Mouse (Mus musculus) layer of hippocampus, adult 11-12 months (tissue): ENCODE results near the gene Amt.
A peak's percentile ranks its signal among the peaks of the same experiment; 100 is the strongest.
"Not testable (repeated sequence)": the region's sequence is repeated elsewhere in the genome, so short reads cannot be mapped to it uniquely, and the experiment has no call there.

ENCODE experiments used
- DNase-seq: peaks from one replicate; pipeline ENCODE4 v3.0.0; 2022; ENCODE audit warnings: low spot score

The Amt gene

DNA sequence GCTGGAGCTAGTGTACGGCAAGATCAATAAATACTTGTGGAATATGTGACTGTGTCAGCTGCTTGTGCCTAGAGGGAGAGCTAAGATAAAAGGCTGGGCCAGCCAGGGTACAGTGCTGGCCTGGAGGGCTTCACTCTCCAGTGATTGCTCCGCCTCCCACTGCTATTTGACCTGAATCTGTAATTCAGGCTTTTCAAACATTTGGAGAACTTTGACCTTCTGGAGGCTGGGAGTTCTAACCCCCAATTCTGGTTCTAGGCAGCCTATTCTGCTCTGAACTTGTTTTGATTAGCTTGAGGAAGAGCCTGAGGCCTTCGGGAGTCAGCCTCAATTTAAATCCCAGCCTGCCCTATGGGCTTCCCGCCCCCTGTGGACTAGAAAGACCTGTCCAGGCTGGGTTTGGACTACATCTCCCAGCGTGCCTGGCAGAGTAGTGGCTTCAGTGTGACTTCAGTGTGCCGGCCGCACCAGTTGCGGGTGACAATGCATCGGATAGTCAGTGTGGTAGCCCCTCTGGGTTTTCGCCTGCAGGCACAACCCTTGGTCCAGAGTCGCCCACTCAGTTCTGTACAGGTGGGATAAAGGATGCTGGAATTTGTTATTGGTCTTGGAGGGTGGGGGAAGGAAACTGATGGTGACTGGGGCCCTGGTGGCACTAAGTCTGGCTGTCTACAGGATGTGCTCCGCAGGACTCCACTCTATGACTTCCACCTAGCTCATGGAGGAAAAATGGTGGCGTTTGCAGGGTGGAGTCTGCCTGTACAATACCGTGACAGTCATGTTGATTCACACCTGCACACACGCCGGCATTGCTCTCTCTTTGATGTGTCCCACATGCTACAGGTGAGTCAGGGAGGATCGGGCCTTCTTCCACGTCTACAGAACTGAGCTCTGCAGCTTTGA is at the start of gene Amt:
Gene Amt, plus strand, starts transcription at position 401 of the 903 bp plus-strand sequence.
- DNase-seq, result no peak

GRCm38 (mm10) chr9:108248957-108249356 is 47.7 kb upstream of the Amt start:
- DNase-seq, result no peak

GRCm38 (mm10) chr9:108251877-108252276 is 44.8 kb upstream of the Amt start:
- DNase-seq, result no peak

DNA sequence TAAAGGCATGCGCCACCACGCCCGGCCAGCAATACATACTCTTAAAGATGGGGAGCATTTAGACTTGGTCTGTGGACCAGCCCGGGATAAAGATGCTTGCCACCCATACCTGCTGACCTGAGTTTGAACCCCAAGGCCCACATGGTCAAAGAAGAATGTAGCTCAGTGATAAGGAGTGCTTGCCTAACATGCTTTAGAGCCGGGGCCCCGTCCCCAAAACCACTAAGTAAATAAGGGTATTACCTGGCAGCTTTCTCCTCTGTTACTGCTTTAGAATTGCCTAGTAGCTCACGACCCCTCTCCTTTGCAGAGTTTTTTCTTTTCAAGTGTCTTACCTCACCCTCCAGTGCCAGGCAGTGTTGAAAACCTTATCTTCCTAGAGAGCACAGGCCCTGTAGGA is 43.9 kb upstream of the Amt start:
- DNase-seq, result no peak

DNA sequence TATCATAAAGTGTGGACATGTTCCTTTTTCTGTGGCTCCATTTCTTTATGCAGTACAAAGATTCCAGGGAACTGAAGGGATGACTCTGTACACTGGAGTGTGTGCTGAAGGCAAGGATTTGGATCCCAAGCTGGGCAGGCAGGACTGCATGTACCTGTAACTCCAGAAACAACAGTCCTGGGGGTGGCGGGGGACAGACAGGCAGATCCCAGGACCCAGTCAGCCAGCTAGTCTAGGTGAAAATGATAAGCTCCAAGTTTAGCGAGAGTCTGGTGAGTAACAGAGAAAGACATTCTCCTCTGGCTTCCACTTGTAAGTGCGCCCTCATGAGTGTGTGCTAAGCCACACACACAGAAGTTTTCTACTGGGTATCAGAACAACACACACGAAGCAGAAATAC is 36.1 kb upstream of the Amt start:
- no peak for DNase-seq

DNA sequence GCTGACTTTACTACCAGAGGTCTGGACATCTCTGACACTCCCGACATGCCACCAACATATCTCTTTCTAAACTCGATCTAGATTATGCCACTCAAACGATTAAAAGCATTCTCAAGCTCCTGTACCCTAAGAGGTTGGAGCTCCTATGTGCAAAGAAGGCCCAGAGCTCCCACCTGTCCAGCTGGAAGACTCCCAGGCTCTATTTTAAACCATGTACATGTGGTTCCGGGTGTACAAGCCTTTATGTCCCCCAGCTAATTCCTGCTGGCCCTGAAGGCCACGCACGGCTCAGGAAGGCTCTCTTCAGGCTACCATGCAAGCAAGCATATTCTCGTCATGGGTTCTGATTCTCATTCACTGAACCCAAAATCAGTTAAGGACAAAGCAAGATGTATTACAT is 34.8 kb upstream of the Amt start:
- DNase-seq, result no peak

GRCm38 (mm10) chr9:108262494-108263049 is 34.1 kb upstream of the Amt start:
- DNase-seq, result no peak

DNA sequence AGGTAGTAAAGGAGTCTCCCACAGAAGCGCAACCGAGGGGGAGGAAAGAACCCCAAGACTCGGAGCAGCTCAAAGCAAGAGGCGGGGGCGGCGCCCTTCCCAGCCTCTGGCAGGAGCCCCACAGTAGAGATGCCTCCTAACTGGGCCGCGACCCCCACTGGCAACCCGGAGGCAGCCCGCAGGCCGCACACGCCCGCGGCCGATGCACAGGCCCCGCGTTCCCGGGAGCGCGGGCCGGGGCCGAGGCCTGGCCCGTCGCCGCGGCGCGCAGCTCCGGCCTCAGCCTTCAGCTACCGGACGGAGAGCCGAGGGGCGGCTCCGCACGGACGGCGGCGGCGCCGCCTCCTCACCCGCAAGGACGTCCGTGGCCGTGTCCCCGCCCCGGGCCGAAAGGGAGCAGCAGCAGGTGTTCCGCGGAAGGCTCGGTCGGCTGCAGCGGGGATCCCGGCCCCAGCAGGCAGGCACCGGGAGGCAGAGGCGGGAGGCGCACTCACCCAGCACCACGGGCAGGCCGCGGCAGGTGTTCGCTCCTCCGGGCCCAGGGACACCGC is 33.4 kb upstream of the Amt start:
- DNase-seq, result peak; percentile 42

DNA sequence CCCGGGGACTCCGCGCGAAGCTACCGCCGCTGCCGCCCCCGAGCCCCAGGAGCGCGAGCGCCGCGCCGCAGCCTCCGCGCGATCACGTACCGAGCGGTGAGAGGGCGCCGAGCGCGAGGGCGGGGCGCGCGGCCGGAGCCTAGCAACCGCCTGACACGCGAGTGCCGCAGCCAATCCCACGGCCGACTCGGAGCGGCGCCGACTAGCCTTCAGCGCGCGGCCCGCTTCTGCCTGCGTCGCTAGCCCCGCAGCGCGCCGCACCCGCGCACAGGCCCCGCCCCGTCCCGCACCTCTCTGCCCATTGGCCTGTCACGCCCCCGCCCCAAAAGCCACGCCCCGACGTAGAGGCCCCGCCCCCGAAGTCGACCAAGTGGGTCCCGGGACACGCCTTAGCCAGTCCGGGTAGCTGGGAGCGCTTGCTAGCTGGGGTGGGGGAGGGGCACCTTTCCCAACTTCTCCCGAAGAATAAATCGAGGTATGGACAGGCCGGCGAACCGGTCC is 32.9 kb upstream of the Amt start, which contains the start of gene Dag1:
Gene Dag1, minus strand, starts transcription at position 269 of the 501 bp plus-strand sequence.
- peak; percentile 98 for DNase-seq

DNA sequence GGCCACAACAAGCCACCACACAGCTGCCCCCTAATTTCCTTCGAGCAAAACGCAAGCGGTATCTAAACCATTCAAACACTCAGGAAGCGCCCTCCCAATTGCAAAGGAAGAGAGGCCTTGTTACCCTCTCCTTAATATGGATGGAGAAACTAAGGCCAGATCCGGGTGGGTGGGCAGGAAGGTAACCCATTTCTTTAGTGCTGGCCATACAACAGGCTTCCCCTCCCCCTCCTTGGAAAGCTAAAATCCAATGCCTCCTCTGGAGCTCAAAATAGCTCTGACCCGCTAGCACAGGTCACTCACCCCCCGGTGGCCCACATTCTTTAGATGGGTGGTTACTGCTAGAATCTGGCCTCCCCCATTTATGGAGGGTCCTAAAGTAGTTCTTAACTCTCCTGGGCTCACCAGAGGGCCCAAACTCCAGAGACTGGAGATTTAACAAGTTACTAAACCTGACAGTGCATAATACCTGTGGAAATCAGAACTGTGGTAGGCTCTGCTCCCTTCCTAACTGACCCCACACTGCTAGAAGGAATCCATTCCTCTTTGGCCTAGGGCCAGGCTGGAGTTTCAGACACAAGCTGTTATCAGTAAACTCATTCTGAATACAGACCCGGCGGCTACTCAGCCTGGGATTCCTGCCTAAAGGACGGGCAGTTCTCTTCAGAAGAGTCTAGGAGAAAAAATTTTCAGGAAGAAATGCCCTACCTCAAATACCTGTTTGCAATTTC is 32.3 kb upstream of the Amt start:
- peak; percentile 41 for DNase-seq

DNA sequence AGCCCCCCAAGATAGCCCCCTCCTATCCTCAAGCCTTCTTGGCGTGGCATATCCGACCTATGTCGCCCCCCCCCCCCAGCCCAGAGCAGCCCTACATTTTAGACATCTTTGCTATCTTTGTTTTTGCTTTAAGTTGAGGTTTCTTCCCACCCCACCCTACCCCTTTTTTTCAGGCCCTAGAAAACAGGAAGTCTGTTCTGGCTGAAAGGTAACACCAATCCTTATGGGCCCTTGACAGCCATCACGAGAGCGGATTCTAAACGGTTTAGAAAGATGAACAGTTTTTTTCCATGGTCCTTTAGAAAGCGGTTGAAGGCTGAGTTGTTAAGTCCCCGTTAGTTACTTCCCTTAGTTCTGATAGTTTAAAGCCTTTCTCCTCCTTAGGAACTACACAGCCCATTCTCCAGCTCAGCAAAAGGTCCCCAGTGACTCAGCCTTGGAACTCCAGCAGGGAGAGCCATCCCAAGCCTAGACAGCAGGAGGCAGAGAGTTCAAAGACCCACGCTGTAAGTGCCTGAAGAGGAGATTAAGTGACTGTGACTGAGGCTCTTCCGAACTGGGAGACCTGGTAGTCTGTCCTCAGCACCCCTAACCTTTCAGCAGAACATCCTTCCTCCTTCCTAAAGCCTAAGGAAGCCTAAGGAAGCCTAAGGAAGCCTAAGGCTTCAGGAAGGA is 30.3 kb upstream of the Amt start:
- no peak for DNase-seq

DNA sequence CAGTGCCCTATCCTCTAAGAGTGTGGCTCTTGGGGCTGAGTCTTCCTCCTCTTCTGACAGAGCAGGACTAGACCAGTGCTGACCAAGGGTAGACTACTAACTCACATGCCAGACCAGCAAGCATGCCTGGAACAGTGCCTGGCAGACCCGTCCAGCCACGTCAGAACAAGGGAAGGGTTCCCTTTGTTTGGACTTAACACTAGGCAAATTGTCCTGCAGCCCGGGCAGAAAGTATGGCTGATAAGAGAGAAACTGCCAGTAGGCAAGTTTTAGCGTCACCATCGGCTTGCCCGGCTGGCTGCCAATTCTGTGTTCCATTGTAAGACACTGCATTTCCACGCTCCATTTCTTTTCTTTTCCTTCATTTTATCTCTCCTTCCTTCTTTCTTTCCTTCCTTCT is 29.0 kb upstream of the Amt start:
- no peak for DNase-seq

DNA sequence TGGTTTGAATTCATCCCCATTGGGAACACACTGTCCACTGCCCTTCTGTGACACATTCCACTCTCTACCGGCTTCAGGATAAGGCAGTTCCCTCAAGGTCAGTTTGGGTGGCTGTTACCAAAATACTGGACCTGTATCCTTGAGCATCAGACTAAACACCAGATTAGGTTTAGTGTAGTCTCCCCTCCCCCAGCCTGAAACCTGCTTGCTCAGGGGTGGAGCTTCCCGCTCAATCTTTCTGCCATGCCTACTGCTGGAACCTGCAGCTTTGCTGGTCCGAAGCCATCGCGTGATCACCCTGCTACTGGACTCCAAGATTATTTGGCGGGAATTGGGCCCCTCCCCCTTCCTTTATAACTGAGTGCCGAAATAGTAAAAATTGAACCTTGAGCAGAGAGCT is 28.0 kb upstream of the Amt start:
- not testable (repeated sequence) for DNase-seq

GRCm38 (mm10) chr9:108271941-108272340 is 24.7 kb upstream of the Amt start:
- DNase-seq, result no peak

GRCm38 (mm10) chr9:108272691-108273090 is 24.0 kb upstream of the Amt start:
- DNase-seq, result no peak

GRCm38 (mm10) chr9:108273485-108273884 is 23.2 kb upstream of the Amt start:
- no peak for DNase-seq

DNA sequence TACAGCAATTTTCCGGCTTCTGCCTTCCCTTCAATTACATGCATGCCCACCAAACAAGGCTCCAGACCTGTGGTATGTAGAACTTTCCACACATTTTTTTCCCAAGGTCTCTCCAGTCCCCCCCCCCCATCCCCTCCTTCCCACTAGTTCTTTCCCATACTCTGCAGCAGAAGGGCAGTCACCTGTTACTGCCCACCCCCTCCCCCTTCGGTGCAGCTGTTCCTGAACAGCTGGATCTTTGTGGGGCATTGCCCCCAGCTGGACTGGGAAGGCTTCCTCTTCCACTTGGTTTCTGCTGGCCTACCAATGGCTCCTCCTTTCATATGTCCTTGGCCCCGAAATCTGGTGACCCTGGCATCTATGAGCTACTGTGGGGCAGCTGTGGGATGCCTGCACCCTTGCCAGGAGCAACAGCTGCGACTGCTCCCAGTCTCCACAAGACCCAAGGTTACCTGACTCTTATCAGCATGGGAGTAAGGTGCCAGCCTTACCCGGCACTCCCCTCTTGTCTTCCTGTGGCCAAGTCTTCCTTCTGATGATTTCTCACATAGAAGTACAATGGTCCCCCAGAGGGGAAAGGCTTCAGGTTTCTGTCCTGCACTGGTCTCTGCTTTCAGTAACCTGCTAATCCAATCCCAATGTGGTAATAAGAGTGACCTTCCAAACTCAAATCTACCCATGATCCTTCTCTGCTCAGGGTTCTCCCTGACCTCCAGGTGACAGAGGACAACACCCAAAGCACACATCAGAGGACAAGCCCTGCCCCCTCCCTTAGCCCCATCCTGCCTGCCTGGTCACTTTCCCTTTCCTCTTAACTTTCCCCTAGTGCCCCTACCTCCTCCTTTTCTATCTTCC is 21.9 kb upstream of the Amt start:
- no peak for DNase-seq

DNA sequence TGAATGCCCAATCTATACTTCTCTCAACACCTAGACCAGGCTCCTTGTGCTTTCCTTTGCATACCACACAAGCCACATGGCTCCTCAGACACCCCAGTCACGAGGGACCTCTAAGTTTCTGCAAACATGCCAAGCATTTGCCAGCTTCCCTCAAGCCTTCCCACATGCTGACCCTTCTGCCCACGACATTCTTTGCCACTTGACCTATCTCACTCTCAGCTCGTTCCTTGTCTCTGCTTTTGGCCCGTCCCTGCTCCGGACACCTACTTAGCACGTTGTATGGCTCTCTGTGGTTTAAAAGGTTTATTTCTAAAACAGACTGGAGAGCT is 21.4 kb upstream of the Amt start:
- DNase-seq, result no peak

- no peak for DNase-seq
Measured at GRCm38 (mm10) chr9:108278697-108279450, 17.8 kb upstream of the Amt start.
